Mouse (Mus musculus): ENCODE data around the gene Prkcz.

GRCm38 (mm10) chr4:155241789-155242188 lies 119.4 kb downstream of the Prkcz start:
- TF ChIP-seq CTCF (IDR thresholded peaks at IDR 0.05; ENCODE audit: low read depth) (no peak), EP300 (optimal IDR thresholded peaks at IDR 0.05) (no peak)
